Mouse (Mus musculus) ovary, postnatal 36 days (tissue): ENCODE measurements around the gene Rad51b.

Source experiments
- DNase-seq: peaks from one replicate; pipeline ENCODE4 v3.0.0; 2022; ENCODE audit warnings: low spot score, mixed read lengths

Rad51b gene

DNA sequence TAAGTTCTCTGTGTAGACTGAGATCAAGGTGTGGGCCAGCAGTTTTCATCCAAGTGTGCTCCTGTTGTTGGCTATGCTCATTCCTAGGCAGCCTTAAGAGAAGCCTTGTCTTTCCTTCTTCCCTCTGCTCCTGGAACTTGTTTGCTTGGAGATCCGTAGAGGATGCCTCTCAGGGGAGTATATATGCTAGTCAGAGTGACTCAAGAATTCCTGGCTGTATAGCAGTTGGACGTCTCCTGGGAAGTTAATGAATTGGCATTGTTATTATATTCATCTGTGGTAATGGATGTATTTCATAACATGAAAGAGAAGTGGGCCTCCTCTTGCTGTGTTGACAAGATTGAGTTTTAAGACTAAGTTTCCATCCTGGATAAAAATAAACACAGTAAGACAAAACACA lies 196.4 kb downstream of the Rad51b start:
- no peak for DNase-seq

- no peak for DNase-seq
These were observed 201.2 kb downstream of the Rad51b start for GRCm38 (mm10) chr12:79498326-79498725.

DNA sequence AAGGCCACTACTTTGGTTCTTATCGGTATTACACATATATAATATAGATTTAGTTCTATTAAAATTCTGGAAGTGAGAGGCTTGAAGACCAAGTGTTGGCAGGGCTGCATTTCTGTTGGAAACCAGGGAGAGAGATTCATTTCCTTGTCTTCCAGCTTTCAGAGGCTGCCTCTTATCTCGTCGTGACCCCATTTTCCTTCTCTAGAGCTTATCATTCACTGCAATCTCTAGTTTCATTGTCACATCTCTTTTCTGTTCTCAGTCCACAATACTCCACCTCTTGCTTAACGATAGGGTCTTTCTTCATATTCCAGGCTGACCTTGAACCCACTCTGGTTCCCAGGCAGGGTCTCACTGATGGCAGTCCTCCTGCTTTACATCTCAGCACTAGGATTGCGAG lies 202.7 kb downstream of the Rad51b start:
- DNase-seq, result no peak

DNA sequence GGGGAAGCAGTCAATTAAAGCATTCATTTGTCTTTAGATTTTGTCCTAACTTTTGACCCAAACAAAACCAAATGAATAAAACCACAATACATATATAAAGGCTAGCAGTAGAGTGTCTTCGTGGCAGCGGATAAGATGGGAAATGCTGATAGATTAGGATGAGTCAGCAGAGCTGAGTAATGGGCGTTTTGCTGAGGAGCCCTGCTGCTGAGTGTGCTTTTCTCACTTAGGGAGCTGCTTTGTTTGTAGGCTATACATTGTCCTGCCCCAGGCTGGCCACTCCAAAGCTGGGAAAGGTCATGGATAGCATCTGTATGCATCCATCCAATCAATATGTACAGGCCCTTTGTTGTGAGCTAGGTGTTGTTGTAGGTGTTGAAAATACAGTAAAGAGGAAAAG lies 204.8 kb downstream of the Rad51b start:
- DNase-seq, result no peak

- DNase-seq, result no peak
These were observed 205.9 kb downstream of the Rad51b start for GRCm38 (mm10) chr12:79502862-79503581.

DNA sequence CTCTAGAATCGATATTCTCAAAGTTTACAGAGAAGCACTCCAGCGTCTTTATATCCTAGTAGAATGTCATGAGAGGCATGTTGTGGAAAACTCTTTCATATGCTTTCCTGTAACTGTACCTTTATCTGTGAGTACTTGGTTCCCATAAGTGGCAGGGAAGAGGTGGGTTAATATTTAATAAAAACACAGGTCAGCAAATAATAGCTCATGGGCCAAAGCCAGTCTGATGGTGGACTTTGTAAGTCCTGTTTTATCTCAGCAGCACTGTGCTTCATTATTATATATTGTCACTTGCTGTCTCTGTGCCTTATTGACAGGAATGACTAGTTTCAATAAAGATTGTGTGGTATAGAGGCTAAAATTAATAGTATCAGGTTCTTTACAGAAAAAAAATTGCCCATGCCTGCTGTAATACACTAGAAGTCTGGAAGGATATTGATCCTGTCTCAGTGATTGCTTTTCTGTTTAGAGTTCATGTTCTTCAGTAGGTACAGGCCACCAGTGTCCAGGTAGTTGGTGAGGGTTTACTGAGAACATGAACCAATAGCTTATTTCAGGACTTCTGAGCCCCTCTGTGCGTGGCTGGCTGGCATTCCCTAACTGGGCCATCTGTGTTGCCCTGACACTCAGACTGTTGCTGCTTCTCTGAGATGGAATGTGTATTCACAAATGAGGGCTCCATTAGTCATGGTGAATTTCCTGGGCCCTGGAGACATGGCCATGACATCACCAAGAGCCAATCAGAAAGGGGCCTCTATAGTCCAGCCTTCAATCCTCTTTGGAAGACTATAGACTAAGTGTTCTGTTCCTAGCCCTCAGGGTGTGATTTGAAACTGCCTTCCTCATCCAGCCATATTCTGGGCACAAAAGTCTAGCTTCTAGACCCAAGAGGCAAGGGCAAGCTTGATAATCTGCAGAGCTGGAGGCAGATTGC lies 206.8 kb downstream of the Rad51b start:
- DNase-seq, result no peak

DNA sequence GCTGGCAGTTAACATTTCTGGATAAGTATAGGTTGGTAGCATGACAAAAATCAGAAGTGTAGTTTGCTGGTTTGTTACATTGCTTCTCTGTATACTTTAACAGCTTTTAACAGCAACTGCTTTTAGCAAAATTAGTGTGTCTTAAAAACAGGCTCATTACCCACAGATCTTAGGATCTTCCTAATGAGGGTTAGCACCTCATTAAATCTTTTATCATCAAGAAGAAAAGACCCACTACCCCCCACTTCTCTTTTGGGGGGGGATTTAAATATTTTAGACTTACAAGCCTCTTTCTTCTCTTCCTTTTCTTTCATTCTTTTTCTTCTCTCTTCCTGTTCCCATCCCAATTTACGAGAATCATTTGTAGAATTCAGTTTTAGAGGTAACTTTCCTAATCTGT lies 207.6 kb downstream of the Rad51b start:
- no peak for DNase-seq

GRCm38 (mm10) chr12:79506421-79506820 lies 209.3 kb downstream of the Rad51b start:
- no peak for DNase-seq

GRCm38 (mm10) chr12:79507141-79507681 lies 210.1 kb downstream of the Rad51b start:
- DNase-seq, result peak; percentile 29

DNA sequence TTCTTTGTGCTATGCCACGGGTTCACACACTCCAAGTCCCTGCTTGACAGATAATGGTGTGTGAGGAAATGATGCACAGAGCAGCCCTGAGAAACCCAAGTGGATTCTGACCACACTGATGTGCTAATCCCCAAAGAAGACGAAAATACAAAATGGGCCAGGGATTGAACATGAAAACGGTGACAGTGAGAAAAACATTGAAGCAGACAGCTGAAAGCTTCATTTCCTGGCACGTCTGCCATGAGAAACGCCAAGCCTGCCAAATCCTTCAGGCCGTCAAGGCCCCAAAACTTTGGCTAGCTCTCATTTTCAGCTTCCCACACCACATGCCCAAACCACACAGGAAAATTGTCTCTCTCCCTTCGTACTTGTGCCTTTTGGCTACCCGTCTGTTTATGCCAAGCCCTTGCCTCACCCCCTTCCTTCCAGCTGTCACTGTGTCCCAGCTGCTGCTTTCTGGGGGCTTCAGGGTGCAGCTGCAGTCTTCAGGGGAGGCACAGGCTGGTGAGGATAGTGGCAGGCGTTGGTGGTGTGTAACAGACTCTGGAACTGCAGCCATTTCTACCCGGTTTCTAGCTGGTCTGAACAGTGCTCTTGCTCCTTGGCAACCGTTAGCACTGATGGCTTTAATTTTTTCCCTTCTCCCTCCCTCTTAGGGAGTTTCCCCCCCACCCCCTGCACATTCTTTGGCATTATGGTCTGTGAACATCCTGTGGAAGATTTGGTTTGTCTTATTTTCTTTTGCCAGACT lies 214.5 kb downstream of the Rad51b start:
- DNase-seq, result peak; percentile 37

- no peak for DNase-seq
These were observed 215.3 kb downstream of the Rad51b start for GRCm38 (mm10) chr12:79512205-79512886.

DNA sequence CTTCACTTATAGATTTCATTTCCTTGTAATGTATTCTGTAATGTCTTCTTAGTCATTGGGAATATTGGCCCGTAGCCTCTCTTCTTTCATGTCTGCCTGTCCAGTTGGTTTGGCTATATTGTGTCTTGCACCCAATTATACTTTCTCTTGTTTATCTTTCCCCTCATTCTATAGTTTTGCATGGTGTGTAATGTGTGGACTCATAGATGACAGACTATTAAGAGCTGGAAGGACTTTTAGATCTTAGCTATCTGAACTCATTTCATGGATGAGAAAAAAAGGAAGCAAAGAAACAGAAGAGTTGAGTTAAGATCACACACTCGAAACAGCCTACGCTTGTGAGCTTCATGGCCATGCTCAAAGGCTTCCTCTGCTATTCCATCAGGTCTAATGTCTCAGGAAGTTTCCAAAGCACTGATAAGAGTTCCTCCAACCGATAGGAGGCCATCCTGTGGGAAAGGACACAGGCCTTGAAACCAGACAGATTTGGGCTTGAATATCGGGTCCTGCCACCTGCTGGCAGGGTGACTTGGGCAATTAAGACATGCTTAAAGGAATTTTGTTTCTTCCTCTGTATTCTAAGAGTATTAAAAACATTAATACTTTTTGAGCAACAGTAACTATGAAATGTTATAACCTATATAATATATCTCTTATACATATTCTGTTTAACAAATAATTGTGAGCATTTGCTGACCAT lies 216.1 kb downstream of the Rad51b start:
- DNase-seq, result no peak

- DNase-seq, result no peak
These were observed 217.6 kb downstream of the Rad51b start for GRCm38 (mm10) chr12:79514680-79515079.

GRCm38 (mm10) chr12:79522374-79522773 lies 225.3 kb downstream of the Rad51b start:
- no peak for DNase-seq

DNA sequence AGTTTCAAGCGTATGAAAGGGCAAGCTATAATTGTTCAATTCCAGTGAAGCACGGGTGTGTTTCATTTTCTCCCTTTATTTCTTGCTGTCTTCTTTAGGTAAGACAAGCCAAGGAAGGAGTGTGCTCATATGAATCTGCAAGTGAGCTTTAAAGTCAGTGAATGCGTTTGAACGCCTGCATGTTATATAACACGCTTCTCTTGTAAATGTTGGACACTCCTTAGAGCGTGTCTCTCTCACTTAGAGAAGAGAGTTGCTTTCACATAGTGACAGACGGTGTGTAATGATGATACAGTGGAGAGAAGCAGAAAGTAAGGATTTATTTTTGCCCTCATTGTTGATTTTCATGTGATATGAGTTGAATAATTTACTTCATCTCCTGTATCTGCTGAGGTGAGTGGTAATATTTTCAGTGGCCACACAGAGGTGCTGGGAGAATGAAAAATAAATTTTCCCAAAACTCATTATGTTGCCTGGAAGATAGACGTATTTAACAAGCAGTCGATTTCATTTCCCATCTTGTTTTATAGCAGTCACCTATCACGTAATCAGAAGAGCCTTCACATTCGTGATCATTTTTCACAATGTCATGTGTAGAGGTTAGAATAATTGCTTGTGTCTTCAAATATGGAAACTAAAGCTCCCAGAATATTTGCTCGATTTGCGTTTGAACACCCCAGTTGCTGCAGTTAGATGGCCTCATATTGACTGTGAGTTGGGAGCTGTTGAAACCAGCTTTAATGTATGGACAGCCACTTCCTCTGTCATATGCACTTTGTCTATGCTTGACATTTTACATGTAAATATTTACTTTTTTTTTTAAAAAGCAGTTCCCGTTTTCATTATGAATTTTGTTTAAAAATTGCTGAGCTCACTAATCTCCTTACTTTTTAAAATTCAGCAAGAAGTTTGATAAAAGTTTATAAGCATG lies 228.1 kb downstream of the Rad51b start:
- no peak for DNase-seq

- no peak for DNase-seq
These were observed 228.8 kb downstream of the Rad51b start for GRCm38 (mm10) chr12:79525872-79526271.

DNA sequence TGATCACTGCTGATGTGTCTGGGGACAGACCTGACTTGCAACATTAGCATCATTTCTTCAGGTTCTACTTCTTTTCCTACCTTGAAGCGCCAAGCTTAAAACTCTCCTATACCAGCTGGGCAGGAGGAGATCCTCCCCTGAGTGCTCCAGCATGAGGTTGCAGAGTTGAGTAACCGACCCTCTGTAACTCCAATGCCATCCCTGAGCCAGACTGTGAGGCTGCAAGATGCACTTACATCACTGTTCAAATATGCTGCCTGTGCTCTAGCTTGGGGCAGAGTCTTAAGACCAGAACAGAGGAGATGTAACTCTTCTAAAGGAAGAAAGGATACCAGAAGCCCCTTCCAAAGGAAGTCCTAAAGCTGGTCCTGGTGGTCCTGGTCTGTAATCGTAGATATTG lies 230.1 kb downstream of the Rad51b start:
- DNase-seq, result no peak

DNA sequence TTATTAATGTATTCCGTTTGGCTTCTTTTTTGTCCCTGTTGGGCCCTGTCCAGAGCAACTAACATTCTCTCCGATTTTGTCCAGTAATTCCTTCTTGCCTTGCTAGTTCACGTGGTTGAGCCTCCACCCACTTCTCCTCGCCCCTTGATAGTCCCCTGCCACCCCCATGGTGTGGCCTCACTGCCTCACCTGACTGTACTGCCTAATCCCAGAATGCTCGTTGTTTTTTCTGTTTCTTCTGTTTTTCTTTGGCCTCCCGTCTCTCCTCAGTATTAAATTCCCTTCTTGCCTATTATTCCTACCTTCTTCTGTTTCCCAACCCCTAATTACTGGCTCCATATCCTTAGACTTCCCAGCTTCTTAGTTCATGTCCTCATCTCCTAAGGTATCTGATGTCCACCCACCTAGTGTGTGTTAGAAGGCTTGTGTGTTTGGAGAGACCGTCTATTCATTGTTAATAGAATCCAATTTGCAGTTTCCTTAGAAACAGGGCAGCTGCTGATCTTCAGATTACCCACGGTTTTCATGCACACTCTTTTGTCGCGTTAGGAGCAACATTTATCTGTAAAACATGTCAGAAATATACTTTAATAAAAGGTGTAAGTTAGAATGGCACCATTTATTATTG lies 233.3 kb downstream of the Rad51b start:
- no peak for DNase-seq
